Mouse (Mus musculus) kidney, adult 2 months (tissue): ENCODE data around the gene Piezo1.

Experiments
- CTCF ChIP-seq: fragments of 200-500 bp; conservative IDR thresholded peaks from 2 replicates; pipeline ENCODE4 v1.5.1; 2011; ENCODE audit warnings: low read depth, mild to moderate bottlenecking, control low read depth, low read length, moderate library complexity, mixed read lengths; ENCODE audit not compliant: insufficient read depth, insufficient read length
- POLR2A ChIP-seq: fragments of 200-500 bp; IDR thresholded peaks from one replicate; pipeline ENCODE4 v1.6.1; 2011; ENCODE audit warnings: low read depth, low read length, control low read depth

- TF ChIP-seq POLR2A, result no peak
- TF ChIP-seq CTCF, result no peak
These were observed 106.9 kb downstream of the Piezo1 start for GRCm38 (mm10) chr8:122444058-122444748.
